ENCODE assay signal across 9 mouse cellular contexts in genomic region chr2:163599226-163599625, GRCm38 (mm10). TPM values are rescaled to one million over a fixed set of nuclear protein-coding genes. Genes with fewer than 3 reads are reported as not detected.
DNase-seq lines count a peak whose midpoint lies in the region; ATAC-seq lines count a peak whose summit lies in the region.
"Had no signal": no experiment of that assay in that cellular context is flagged by ENCODE, and none has a peak within 500 bp of the region (broad histone marks: within the 10 kb centered on the region; RNA-seq: fewer than 3 reads in every experiment).

No protein-coding gene starts in this region.

- no peaks in the 10 kb centered on the region for H3K27me3 ChIP-seq in forebrain, embryonic 10.5 days (ENCODE audit: poor library complexity, severe bottlenecking)
- H3K27me3 ChIP-seq in forebrain, embryonic 16.5 days (replicated peaks; ENCODE audit: control insufficient read depth, insufficient read depth, low read length), result 0 out of 2 replicates have a peak, but pooled peaks cover 2% of the 10 kb centered on the region
- no peaks in the 10 kb centered on the region for H3K27me3 ChIP-seq in liver, embryonic 11.5 days (replicated peaks; ENCODE audit: control insufficient read depth, insufficient read depth, low read length)
- H3K27me3 ChIP-seq: neural tube, embryonic 13.5 days had no signal

- 5% methylated on average over 1 of the region's 1 CpGs for WGBS in forebrain, embryonic 10.5 days
- WGBS in forebrain, embryonic 16.5 days, result 0% methylated on average over 1 of the region's 1 CpGs
- 3% methylated on average over 1 of the region's 1 CpGs for WGBS in liver, embryonic 11.5 days

- no peaks in the 10 kb centered on the region for H3K36me3 ChIP-seq in forebrain, embryonic 10.5 days (replicated peaks)
- H3K36me3 ChIP-seq in forebrain, embryonic 16.5 days (ENCODE audit: control insufficient read depth, insufficient read depth), result no peaks in the 10 kb centered on the region
- no peaks in the 10 kb centered on the region for H3K36me3 ChIP-seq in liver, embryonic 11.5 days (ENCODE audit: control insufficient read depth, insufficient read depth, low read length)
- H3K36me3 ChIP-seq: neural tube, embryonic 13.5 days had no signal

- peaks cover 15% of the 10 kb centered on the region for H3K4me1 ChIP-seq in forebrain, embryonic 10.5 days
- peaks cover 13% of the 10 kb centered on the region for H3K4me1 ChIP-seq in forebrain, embryonic 16.5 days (replicated peaks; ENCODE audit: control insufficient read depth, insufficient read depth, low read length)
- H3K4me1 ChIP-seq in liver, embryonic 11.5 days (replicated peaks; ENCODE audit: control insufficient read depth, insufficient read depth, low read length), result peaks cover 29% of the 10 kb centered on the region

- ATAC-seq in forebrain, embryonic 16.5 days, result no peak
- no peak for ATAC-seq in liver, embryonic 11.5 days (replicated peaks; ENCODE audit: low FRiP score)

- no peak overlapping the region for H3K4me3 ChIP-seq in forebrain, embryonic 10.5 days
- no peak overlapping the region for H3K4me3 ChIP-seq in forebrain, embryonic 16.5 days (replicated peaks; ENCODE audit: low read length)
- H3K4me3 ChIP-seq in liver, embryonic 11.5 days (ENCODE audit: low read depth, low read length), result no peak overlapping the region
- H3K4me3 ChIP-seq: neural tube, embryonic 13.5 days had no signal

- no peak overlapping the region for H3K4me2 ChIP-seq in forebrain, embryonic 16.5 days (ENCODE audit: low read length)
- no peak overlapping the region for H3K4me2 ChIP-seq in liver, embryonic 11.5 days
- H3K4me2 ChIP-seq: neural tube, embryonic 13.5 days had no signal

- no peaks in the 10 kb centered on the region for H3K9me3 ChIP-seq in forebrain, embryonic 10.5 days
- H3K9me3 ChIP-seq in forebrain, embryonic 16.5 days (ENCODE audit: control insufficient read depth, low read length), result no peaks in the 10 kb centered on the region
- no peaks in the 10 kb centered on the region for H3K9me3 ChIP-seq in liver, embryonic 11.5 days (ENCODE audit: control insufficient read depth, low read length)
- H3K9me3 ChIP-seq: neural tube, embryonic 13.5 days had no signal

- H3K27ac ChIP-seq in forebrain, embryonic 10.5 days, result no peak overlapping the region
- H3K27ac ChIP-seq in forebrain, embryonic 16.5 days (ENCODE audit: low read length), result no peak overlapping the region
- H3K27ac ChIP-seq in liver, embryonic 11.5 days (ENCODE audit: low read depth, low read length), result no peak overlapping the region
- H3K27ac ChIP-seq: neural tube, embryonic 13.5 days had no signal

- DNase-seq in forebrain, embryonic 10.5 days (ENCODE audit: extremely low spot score, low spot score), result peak; percentile 50
- DNase-seq in ovary, postnatal 14 days (ENCODE audit: low spot score), result peak; percentile 52
- no peak for DNase-seq in ovary, adult 18-20 months (ENCODE audit: low spot score)
- peak; percentile 75 to 77 for DNase-seq in cerebellum, adult 18-20 months
- peak; percentile 80 for DNase-seq in gastrocnemius, postnatal 10 days
- peak; percentile 60 for DNase-seq in liver, embryonic 11.5 days (ENCODE audit: low spot score)
- DNase-seq in retina, postnatal 7 days (ENCODE audit: low read depth, low spot score), result peak; percentile 54

- no peak overlapping the region for H3K9ac ChIP-seq in forebrain, embryonic 16.5 days (replicated peaks; ENCODE audit: low read depth, low read length)
- no peak overlapping the region for H3K9ac ChIP-seq in liver, embryonic 11.5 days (ENCODE audit: low read depth, low read length)
- H3K9ac ChIP-seq: neural tube, embryonic 13.5 days had no signal

RNA-seq across cellular contexts. Expression of gene Ttpal, which starts 2.9 kb away (rescaled TPM):
- polyA plus RNA-seq in forebrain, embryonic 10.5 days (2016; fragmentation: Nextera tagmentation; extraction: Ambion mirVana), result 32.3 and 34.5 TPM in 2 replicates
- polyA plus RNA-seq in forebrain, embryonic 16.5 days (2015; fragmentation: Nextera tagmentation; extraction: Ambion mirVana), result 44.1 and 46.4 TPM in 2 replicates
- total RNA-seq in gastrocnemius, postnatal 10 days (2021), result 10 to 100 TPM in 1 of 2 experiments, 1 to 10 TPM in 1; 7.6 to 13.8 TPM
- polyA plus RNA-seq in liver, embryonic 11.5 days (2014; fragmentation: Nextera tagmentation; extraction: Ambion mirVana), result 26.1 and 29.2 TPM in 2 replicates

RNA-seq across cellular contexts. Expression of gene Serinc3, which starts 45.7 kb away (rescaled TPM):
- polyA plus RNA-seq in forebrain, embryonic 10.5 days (2016; fragmentation: Nextera tagmentation; extraction: Ambion mirVana), result 22.1 and 24.1 TPM in 2 replicates
- polyA plus RNA-seq in forebrain, embryonic 16.5 days (2015; fragmentation: Nextera tagmentation; extraction: Ambion mirVana), result 31.4 and 34.3 TPM in 2 replicates
- 100 to 1,000 TPM; 141 to 145 TPM for total RNA-seq in gastrocnemius, postnatal 10 days (2021)
- 116 TPM in 2 replicates for polyA plus RNA-seq in liver, embryonic 11.5 days (2014; fragmentation: Nextera tagmentation; extraction: Ambion mirVana)

RNA-seq across cellular contexts. Expression of gene Pkig, which starts 59.0 kb away (rescaled TPM):
- 212 and 215 TPM in 2 replicates for polyA plus RNA-seq in forebrain, embryonic 10.5 days (2016; fragmentation: Nextera tagmentation; extraction: Ambion mirVana)
- 153 and 159 TPM in 2 replicates for polyA plus RNA-seq in forebrain, embryonic 16.5 days (2015; fragmentation: Nextera tagmentation; extraction: Ambion mirVana)
- 100 to 1,000 TPM; 123 to 129 TPM for total RNA-seq in gastrocnemius, postnatal 10 days (2021)
- 178 and 186 TPM in 2 replicates for polyA plus RNA-seq in liver, embryonic 11.5 days (2014; fragmentation: Nextera tagmentation; extraction: Ambion mirVana)
